Mouse (Mus musculus): Measurements from ENCODE around the gene S100a2.

Gene S100a2

GRCm38 (mm10) chr3:90589947-90590346, at the start of gene S100a2:
Gene S100a2 (plus strand): TSS chr3:90590247.
- in situ Hi-C loops (cut with MboI; ENCODE audit: low pct_unique_long_range_greater_than_20kb in 1 of 2, low sequenced_read_pairs in 2 of 2, unreplicated experiment in 1 of 2): loop anchor here in 1 of 2 experiments (10.0 kb wide), 1 partner anchor 65 kb away; the partner anchor contains the start of gene S100a7a

- in situ Hi-C loops (cut with MboI; ENCODE audit: low pct_unique_long_range_greater_than_20kb in 1 of 2, low sequenced_read_pairs in 2 of 2, unreplicated experiment in 1 of 2): no loop called here
Measured at GRCm38 (mm10) chr3:90540904-90541303, 49.1 kb upstream of the S100a2 start.

DNA sequence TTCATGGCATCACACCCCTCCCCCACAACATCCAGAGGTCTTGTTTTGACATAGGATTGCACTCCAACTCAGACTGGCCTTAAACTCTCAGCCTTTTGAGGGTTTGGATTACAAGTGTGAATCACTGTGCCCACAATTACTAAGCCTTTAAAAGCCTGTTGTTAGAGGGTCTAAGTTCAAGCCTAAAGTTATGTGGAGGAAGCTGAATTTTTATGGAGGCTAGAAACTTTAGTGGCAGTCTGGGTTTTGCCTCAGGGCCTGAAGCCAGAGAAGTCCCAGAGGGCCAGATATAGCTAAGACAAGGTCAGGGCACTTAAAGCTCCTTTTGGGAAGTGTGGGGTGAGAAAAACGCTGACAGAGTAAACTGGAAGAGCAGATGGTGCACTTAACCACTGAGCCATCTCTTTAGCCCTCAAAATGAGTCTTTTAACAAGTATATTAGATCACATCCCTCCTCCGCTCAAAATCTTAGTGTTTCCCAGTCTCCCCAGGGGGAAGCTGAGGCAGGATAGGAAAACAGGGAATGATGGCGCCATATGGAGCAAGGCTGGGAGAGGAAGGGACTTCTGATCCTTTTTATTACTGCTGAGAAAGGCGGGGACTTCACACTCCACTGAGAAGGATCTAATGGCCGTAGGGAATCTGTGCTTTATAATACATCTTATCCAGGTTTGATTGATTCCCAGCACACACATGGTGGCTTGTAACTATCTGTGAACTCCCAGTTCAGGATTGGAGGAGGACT, 40.2 kb upstream of the S100a2 start:
- in situ Hi-C loops (cut with MboI; ENCODE audit: low pct_unique_long_range_greater_than_20kb in 1 of 2, low sequenced_read_pairs in 2 of 2, unreplicated experiment in 1 of 2): no loop called here

DNA sequence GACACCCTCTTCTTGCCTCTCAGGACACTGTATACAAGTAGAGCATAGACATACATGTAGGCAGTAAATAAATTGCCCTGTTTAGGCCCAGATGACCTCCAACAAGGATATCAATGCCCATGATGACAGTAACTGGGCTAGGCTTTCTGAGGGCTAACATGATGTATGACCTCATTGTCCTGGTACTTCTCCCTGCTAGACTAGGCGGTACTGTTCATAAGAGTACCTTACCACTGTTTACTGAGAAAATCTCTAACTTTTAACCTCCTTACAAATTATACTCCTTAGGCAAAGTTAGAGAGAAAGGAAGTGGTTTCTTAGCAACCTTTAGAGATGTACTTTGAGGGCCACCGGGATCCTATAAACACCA, 39.6 kb upstream of the S100a2 start:
- in situ Hi-C loops (cut with MboI; ENCODE audit: low pct_unique_long_range_greater_than_20kb in 1 of 2, low sequenced_read_pairs in 2 of 2, unreplicated experiment in 1 of 2): no loop called here

GRCm38 (mm10) chr3:90552231-90552630, 37.8 kb upstream of the S100a2 start:
- in situ Hi-C loops (cut with MboI; ENCODE audit: low pct_unique_long_range_greater_than_20kb in 1 of 2, low sequenced_read_pairs in 2 of 2, unreplicated experiment in 1 of 2): no loop called here

- in situ Hi-C loops (cut with MboI; ENCODE audit: low pct_unique_long_range_greater_than_20kb in 1 of 2, low sequenced_read_pairs in 2 of 2, unreplicated experiment in 1 of 2): no loop called here
Measured at GRCm38 (mm10) chr3:90555954-90556353, 34.1 kb upstream of the S100a2 start.

DNA sequence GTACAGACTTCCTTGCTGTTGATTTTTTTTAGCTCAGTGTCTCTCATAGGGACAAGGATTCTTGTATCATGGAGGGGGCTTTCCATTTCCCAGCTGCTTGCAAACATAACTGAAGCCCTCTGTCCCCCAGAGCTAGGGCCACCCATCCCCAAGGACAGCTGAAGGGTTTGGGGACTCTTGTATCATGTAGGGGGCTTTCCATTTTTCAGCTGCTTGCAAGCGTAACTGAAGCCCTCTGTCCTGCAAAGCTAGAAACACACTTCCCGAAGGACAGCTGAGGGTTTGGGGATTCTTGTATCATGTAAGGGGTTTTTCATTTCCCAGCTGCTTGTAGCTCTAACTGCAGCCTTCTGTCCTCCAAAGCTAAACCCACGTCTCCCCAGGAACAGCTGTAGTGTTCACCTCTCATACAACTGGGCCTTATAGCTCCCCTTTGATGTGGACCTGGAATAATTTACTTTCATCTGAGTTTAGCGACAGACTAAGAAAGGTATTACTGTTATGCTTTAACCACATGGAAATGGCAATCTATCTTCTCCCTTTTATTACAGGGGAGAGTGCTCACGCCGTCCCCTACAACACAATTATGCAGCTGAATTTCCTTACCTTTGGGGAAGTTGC, 29.9 kb upstream of the S100a2 start, which contains the start of gene S100a3:
Gene S100a3 (plus strand): TSS at position 571 of the 621 bp plus-strand sequence.
- in situ Hi-C loops (cut with MboI; ENCODE audit: low pct_unique_long_range_greater_than_20kb in 1 of 2, low sequenced_read_pairs in 2 of 2, unreplicated experiment in 1 of 2): no loop called here

DNA sequence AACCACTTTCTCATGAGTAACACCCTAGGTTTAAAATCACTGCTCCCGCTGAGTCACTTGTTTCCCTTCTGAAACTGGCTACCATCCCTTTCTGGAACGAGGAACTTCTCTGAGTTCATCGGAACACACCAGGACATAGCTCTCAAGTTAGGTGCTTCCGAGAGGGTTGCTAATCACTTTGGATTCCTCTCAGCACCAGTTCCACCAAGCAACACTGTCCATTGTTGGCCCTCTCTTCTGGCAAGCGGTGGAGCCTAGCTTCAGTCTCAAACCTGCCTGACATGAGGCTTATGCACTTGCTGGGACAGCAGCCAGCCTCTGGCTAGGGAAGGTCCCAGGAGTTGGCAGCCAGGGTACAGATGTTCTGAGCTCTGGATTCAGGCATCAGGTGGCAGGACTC, 15.4 kb upstream of the S100a2 start:
- in situ Hi-C loops (cut with MboI; ENCODE audit: low pct_unique_long_range_greater_than_20kb in 1 of 2, low sequenced_read_pairs in 2 of 2, unreplicated experiment in 1 of 2): no loop called here

GRCm38 (mm10) chr3:90575320-90575719, 14.7 kb upstream of the S100a2 start:
- in situ Hi-C loops (cut with MboI; ENCODE audit: low pct_unique_long_range_greater_than_20kb in 1 of 2, low sequenced_read_pairs in 2 of 2, unreplicated experiment in 1 of 2): no loop called here

DNA sequence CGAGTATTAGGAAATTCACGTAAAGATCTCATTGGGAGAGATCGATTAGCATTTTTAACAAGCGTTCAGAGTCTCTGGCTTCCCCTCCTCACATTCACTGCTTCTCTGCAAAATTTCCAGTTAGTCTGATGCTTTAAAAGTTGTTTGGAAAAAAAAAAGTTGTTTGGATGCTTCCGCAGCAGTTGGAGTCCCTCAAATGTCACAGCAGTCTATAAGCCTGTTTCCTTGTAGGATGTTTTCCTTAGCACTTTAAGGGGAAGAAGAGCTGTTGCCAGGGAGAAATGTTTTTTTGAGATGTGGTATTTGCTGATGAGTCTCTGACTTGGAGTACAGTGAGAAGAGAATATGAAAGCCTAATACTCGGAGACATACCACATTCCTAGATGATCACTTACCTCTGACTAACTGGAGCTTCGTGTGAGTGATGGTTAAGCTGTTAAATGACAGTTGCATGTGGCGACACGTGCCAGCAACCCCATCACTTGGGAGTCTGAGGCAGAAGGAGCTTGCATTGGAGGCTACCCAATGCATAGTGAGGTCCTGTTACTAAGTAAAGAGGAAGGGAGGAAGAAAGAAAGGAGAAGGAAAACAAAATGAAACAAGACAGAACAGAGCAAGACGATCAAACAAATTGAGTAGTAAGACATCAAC, 13.6 kb upstream of the S100a2 start:
- in situ Hi-C loops (cut with MboI; ENCODE audit: low pct_unique_long_range_greater_than_20kb in 1 of 2, low sequenced_read_pairs in 2 of 2, unreplicated experiment in 1 of 2): no loop called here

DNA sequence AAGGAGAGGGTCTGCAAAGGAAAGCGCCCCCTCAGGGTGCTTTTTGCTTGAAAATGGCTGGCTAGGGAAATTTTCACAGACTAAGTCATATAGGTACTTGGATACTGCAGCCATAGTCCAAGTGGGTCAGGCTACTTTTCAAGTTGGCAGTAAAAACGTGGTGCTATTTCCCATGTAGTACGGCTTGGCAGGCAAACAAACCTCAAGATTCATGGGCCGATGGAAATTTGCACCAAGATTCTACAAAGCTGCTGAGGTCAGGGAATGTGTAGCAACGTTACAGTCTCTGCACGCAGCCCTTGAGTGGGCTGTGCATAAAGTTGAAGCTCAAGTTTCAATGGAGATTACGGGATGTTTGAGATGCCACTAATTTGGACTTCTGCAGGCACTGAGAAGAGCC, 10.6 kb upstream of the S100a2 start:
- in situ Hi-C loops (cut with MboI; ENCODE audit: low pct_unique_long_range_greater_than_20kb in 1 of 2, low sequenced_read_pairs in 2 of 2, unreplicated experiment in 1 of 2): no loop called here

- in situ Hi-C loops (cut with MboI; ENCODE audit: low pct_unique_long_range_greater_than_20kb in 1 of 2, low sequenced_read_pairs in 2 of 2, unreplicated experiment in 1 of 2): loop anchor here in 1 of 2 experiments (5.0 to 10.0 kb wide), 2 partner anchors 36 to 74 kb away; partner anchors contain the start of gene S100a7a
Measured at GRCm38 (mm10) chr3:90581141-90581540, 8.9 kb upstream of the S100a2 start.

GRCm38 (mm10) chr3:90582156-90582555, 7.9 kb upstream of the S100a2 start:
- in situ Hi-C loops (cut with MboI; ENCODE audit: low pct_unique_long_range_greater_than_20kb in 1 of 2, low sequenced_read_pairs in 2 of 2, unreplicated experiment in 1 of 2): loop anchor here in 1 of 2 experiments (5.0 to 10.0 kb wide), 2 partner anchors 35 to 73 kb away; partner anchors contain the start of gene S100a7a

GRCm38 (mm10) chr3:90582556-90582955, 7.5 kb upstream of the S100a2 start:
- in situ Hi-C loops (cut with MboI; ENCODE audit: low pct_unique_long_range_greater_than_20kb in 1 of 2, low sequenced_read_pairs in 2 of 2, unreplicated experiment in 1 of 2): loop anchor here in 1 of 2 experiments (5.0 to 10.0 kb wide), 2 partner anchors 35 to 72 kb away; partner anchors contain the start of gene S100a7a

DNA sequence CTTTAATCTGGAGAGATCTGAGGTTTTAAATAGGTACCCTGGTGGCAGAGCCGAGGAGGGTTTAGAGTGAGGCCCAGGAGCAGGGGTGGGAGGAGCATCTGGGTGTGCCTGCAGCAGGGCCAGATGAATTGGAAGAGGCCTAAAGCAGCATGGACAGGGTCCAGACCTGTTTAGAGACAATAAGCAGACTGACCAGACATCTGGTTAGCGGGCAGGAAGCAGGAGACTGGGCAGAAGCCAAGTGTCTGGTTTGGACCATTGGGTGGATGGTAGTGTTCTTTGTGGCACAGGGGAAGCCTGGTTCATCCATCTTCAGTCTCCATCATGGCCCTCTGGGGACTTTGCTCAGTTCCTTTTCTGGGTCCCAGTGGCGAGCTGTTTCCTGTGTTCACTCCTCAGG, 6.2 kb upstream of the S100a2 start:
- in situ Hi-C loops (cut with MboI; ENCODE audit: low pct_unique_long_range_greater_than_20kb in 1 of 2, low sequenced_read_pairs in 2 of 2, unreplicated experiment in 1 of 2): loop anchor here in 1 of 2 experiments (5.0 to 10.0 kb wide), 2 partner anchors 33 to 71 kb away; partner anchors contain the start of gene S100a7a

DNA sequence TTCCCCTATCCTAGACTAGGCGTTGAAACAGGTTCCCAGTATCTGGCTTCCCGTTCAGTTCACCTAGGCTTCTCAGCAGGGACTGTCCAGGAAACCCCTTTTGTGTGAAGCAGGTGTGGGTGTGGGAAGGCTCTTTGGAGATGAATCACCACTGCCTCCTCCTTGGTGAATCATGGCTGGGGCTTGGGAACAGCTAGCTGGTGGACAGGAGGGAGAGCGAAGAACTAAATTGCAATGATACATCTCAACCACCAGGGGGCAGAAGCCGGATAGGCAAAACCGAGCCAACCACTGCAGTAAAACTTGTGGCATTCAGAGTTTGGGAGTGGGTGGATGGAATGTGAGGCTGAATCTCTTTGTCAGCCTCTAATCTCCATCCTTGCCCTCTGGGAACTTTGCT, 4.5 kb upstream of the S100a2 start:
- in situ Hi-C loops (cut with MboI; ENCODE audit: low pct_unique_long_range_greater_than_20kb in 1 of 2, low sequenced_read_pairs in 2 of 2, unreplicated experiment in 1 of 2): loop anchor here in 1 of 2 experiments (10.0 kb wide), 1 partner anchor 69 kb away; the partner anchor contains the start of gene S100a7a

DNA sequence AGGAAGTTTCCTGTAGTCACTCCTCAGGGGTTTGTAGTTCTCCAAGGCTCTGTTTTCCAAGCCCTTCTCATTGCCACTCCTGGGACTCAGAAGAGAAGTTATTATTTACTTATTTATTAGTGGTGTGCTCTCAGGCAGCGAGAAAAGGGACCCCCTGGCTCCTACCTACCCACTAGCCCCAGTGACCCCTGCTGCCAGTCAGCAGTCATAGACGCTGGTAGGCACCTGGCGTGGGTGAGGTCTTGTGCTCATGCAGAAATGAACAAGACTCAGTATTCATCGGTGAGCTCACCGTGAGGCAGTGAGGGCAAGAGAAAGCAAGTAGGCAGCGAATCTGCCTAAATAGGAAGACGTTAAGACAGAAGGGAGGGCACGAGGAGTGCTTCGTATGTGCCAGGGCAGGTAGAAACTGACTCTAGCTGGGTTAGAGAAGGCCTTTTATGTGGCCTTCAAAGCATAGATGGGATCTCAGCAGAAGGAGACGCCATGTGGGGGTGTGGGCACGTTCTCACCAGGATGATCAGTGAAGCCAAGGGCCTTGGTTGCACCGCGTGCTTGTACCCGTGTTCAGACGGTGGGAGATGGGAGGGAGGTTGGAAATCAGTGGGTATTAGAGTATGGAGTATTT, 3.9 kb upstream of the S100a2 start:
- in situ Hi-C loops (cut with MboI; ENCODE audit: low pct_unique_long_range_greater_than_20kb in 1 of 2, low sequenced_read_pairs in 2 of 2, unreplicated experiment in 1 of 2): loop anchor here in 1 of 2 experiments (10.0 kb wide), 1 partner anchor 69 kb away; the partner anchor contains the start of gene S100a7a

- in situ Hi-C loops (cut with MboI; ENCODE audit: low pct_unique_long_range_greater_than_20kb in 1 of 2, low sequenced_read_pairs in 2 of 2, unreplicated experiment in 1 of 2): loop anchor here in 1 of 2 experiments (10.0 kb wide), 1 partner anchor 68 kb away; the partner anchor contains the start of gene S100a7a
Measured at GRCm38 (mm10) chr3:90586906-90587305, 3.1 kb upstream of the S100a2 start.
